Mouse (Mus musculus): ENCODE measurements at regions not wholly inside any gene's neighbourhood (a gene's known extent, or its start where the extent isn't known, plus 50 kb on each side); places are given as distances from the start of the nearest gene placed in this dataset.

- H3K36me3 ChIP-seq (replicated peaks; ENCODE audit: control insufficient read depth, insufficient read depth, low read depth): no peaks in the 10 kb centered on the region
- WGBS (ENCODE audit: insufficient replicate concordance): 44% methylated on average over 6 of the region's 6 CpGs
- ATAC-seq (ENCODE audit: insufficient read depth): no peak
- H3K4me2 ChIP-seq (ENCODE audit: low read depth): no peak overlapping the region
- DNase-seq (ENCODE audit: low read depth in 3 of 3, low spot score in 3 of 3): no peak
- no peaks in the 10 kb centered on the region for H3K9me3 ChIP-seq (ENCODE audit: control insufficient read depth, low read length)
- no peaks in the 10 kb centered on the region for H3K27me3 ChIP-seq (ENCODE audit: control insufficient read depth, insufficient read depth, low read length)
- H3K4me1 ChIP-seq (replicated peaks; ENCODE audit: control insufficient read depth in 2 of 2, insufficient read depth in 2 of 2, low read length in 1 of 2): no peaks in the 10 kb centered on the region
- no peak overlapping the region for H3K9ac ChIP-seq (replicated peaks)
- H3K27ac ChIP-seq: no peak overlapping the region
- TF ChIP-seq EP300 (IDR thresholded peaks at IDR 0.05; ENCODE audit: low read depth) (no peak), CTCF (IDR thresholded peaks at IDR 0.05; ENCODE audit: low read depth) (no peak)
- no peak overlapping the region for H3K4me3 ChIP-seq (ENCODE audit: insufficient read depth in 1 of 2, low read depth in 2 of 2, low read length in 2 of 2)
Measured at GRCm38 (mm10) chr9:31682893-31683292, 218.6 kb upstream of the Tmem45b start.

- Histone ChIP-seq H3K9me3 (ENCODE audit: control insufficient read depth, low read length) (no peaks in the 10 kb centered on the region), H3K4me3 (ENCODE audit: insufficient read depth in 1 of 2, low read depth in 2 of 2, low read length in 2 of 2) (no peak overlapping the region), H3K27me3 (ENCODE audit: control insufficient read depth, insufficient read depth, low read length) (no peaks in the 10 kb centered on the region), H3K4me1 (replicated peaks; ENCODE audit: control insufficient read depth in 2 of 2, insufficient read depth in 2 of 2, low read length in 1 of 2) (no peaks in the 10 kb centered on the region), H3K4me2 (ENCODE audit: low read depth) (no peak overlapping the region), H3K36me3 (replicated peaks; ENCODE audit: control insufficient read depth, insufficient read depth, low read depth) (no peaks in the 10 kb centered on the region), H3K27ac (no peak overlapping the region), H3K9ac (replicated peaks) (no peak overlapping the region)
- ATAC-seq (ENCODE audit: insufficient read depth) (no peak), DNase-seq (ENCODE audit: low read depth in 3 of 3, low spot score in 3 of 3) (no peak)
- TF ChIP-seq CTCF (IDR thresholded peaks at IDR 0.05; ENCODE audit: low read depth) (no peak), EP300 (IDR thresholded peaks at IDR 0.05; ENCODE audit: low read depth) (no peak)
Measured at GRCm38 (mm10) chr9:31677150-31677549, 212.9 kb upstream of the Tmem45b start.

- no peak for DNase-seq (ENCODE audit: low read depth in 3 of 3, low spot score in 3 of 3)
- Histone ChIP-seq H3K4me1 (replicated peaks; ENCODE audit: control insufficient read depth in 2 of 2, insufficient read depth in 2 of 2, low read length in 1 of 2) (no peaks in the 10 kb centered on the region), H3K27me3 (ENCODE audit: control insufficient read depth, insufficient read depth, low read length) (no peaks in the 10 kb centered on the region), H3K9ac (replicated peaks) (no peak overlapping the region), H3K9me3 (ENCODE audit: control insufficient read depth, low read length) (no peaks in the 10 kb centered on the region), H3K4me3 (ENCODE audit: insufficient read depth in 1 of 2, low read depth in 2 of 2, low read length in 2 of 2) (no peak overlapping the region), H3K36me3 (replicated peaks; ENCODE audit: control insufficient read depth, insufficient read depth, low read depth) (no peaks in the 10 kb centered on the region), H3K4me2 (ENCODE audit: low read depth) (no peak overlapping the region), H3K27ac (no peak overlapping the region)
- no peak for ATAC-seq (ENCODE audit: insufficient read depth)
- 47% methylated on average over 2 of the region's 2 CpGs for WGBS (ENCODE audit: insufficient replicate concordance)
- TF ChIP-seq EP300 (IDR thresholded peaks at IDR 0.05; ENCODE audit: low read depth) (no peak), CTCF (IDR thresholded peaks at IDR 0.05; ENCODE audit: low read depth) (no peak)
Measured at GRCm38 (mm10) chr9:31659026-31659425, 194.8 kb upstream of the Tmem45b start.

DNA sequence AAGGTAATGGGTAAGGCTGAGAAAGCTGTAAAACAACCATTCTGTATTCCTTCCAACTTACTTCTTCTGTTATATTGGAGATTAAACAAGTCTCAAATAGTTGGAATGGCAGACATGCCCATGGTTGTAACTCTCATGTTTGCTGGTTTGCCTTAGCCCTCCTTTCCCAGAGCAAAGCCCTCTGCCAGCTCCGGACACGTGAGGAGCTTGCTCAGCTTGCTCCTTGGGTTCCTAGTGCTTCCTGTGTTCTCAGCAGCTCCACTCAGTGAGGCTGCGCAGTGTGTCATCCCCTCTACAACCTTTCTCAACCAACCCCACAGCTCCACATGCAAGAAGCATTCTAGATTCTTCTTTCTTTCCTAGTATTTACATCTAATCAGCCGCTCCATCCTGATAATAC lies 193.3 kb upstream of the Tmem45b start:
- Histone ChIP-seq H3K27ac (no peak overlapping the region), H3K9me3 (ENCODE audit: control insufficient read depth, low read length) (no peaks in the 10 kb centered on the region), H3K9ac (replicated peaks) (no peak overlapping the region), H3K4me2 (ENCODE audit: low read depth) (no peak overlapping the region), H3K36me3 (replicated peaks; ENCODE audit: control insufficient read depth, insufficient read depth, low read depth) (no peaks in the 10 kb centered on the region), H3K4me3 (ENCODE audit: insufficient read depth in 1 of 2, low read depth in 2 of 2, low read length in 2 of 2) (no peak overlapping the region), H3K4me1 (replicated peaks; ENCODE audit: control insufficient read depth in 2 of 2, insufficient read depth in 2 of 2, low read length in 1 of 2) (no peaks in the 10 kb centered on the region), H3K27me3 (ENCODE audit: control insufficient read depth, insufficient read depth, low read length) (no peaks in the 10 kb centered on the region)
- no peak for ATAC-seq (ENCODE audit: insufficient read depth)
- no peak for DNase-seq (ENCODE audit: low read depth in 3 of 3, low spot score in 3 of 3)
- TF ChIP-seq CTCF (IDR thresholded peaks at IDR 0.05; ENCODE audit: low read depth) (no peak), EP300 (IDR thresholded peaks at IDR 0.05; ENCODE audit: low read depth) (no peak)
- WGBS (ENCODE audit: insufficient replicate concordance): 59% methylated on average over 4 of the region's 4 CpGs

- DNase-seq (ENCODE audit: low read depth in 3 of 3, low spot score in 3 of 3): no peak
Measured at GRCm38 (mm10) chr9:31656676-31657075, 192.4 kb upstream of the Tmem45b start.

More at GRCm38 (mm10) chr9:31656676-31657075, 192.4 kb upstream of the Tmem45b start:
- TF ChIP-seq CTCF (IDR thresholded peaks at IDR 0.05; ENCODE audit: low read depth) (no peak), EP300 (IDR thresholded peaks at IDR 0.05; ENCODE audit: low read depth) (no peak)
- Histone ChIP-seq H3K27ac (no peak overlapping the region), H3K9ac (replicated peaks) (no peak overlapping the region), H3K4me1 (replicated peaks; ENCODE audit: control insufficient read depth in 2 of 2, insufficient read depth in 2 of 2, low read length in 1 of 2) (no peaks in the 10 kb centered on the region), H3K4me3 (ENCODE audit: insufficient read depth in 1 of 2, low read depth in 2 of 2, low read length in 2 of 2) (no peak overlapping the region), H3K27me3 (ENCODE audit: control insufficient read depth, insufficient read depth, low read length) (no peaks in the 10 kb centered on the region), H3K36me3 (replicated peaks; ENCODE audit: control insufficient read depth, insufficient read depth, low read depth) (no peaks in the 10 kb centered on the region), H3K4me2 (ENCODE audit: low read depth) (no peak overlapping the region), H3K9me3 (ENCODE audit: control insufficient read depth, low read length) (no peaks in the 10 kb centered on the region)
- WGBS (ENCODE audit: insufficient replicate concordance): 62% methylated on average over 11 of the region's 11 CpGs
- no peak for ATAC-seq (ENCODE audit: insufficient read depth)
